Mouse (Mus musculus): ENCODE results near the gene Tm4sf1. TPM values are rescaled to one million over a fixed set of nuclear protein-coding genes. Genes with fewer than 3 reads are reported as not detected.

Tm4sf1 gene
- polyA plus RNA-seq, 1 experiment from 2014 or later: 115 TPM

GRCm38 (mm10) chr3:57305564-57305963, 3.8 kb upstream of the Tm4sf1 start:
- no peaks in the 10 kb centered on the region for H3K9me3 ChIP-seq (replicated peaks; ENCODE audit: control insufficient read depth, low read length)
- H3K4me3 ChIP-seq (ENCODE audit: low read depth, low read length): no peak overlapping the region
- ATAC-seq (replicated peaks; ENCODE audit: insufficient number of reproducible peaks, low FRiP score, low TSS enrichment): no peak
- no peaks in the 10 kb centered on the region for H3K36me3 ChIP-seq (ENCODE audit: control insufficient read depth, insufficient read depth, low read length)
- WGBS (ENCODE audit: insufficient replicate concordance): 72% methylated on average over 4 of the region's 4 CpGs
- H3K27me3 ChIP-seq (ENCODE audit: control insufficient read depth, insufficient read depth, low read length): no peaks in the 10 kb centered on the region
- no peak overlapping the region for H3K27ac ChIP-seq (ENCODE audit: low read depth, low read length)
- no peak overlapping the region for H3K9ac ChIP-seq (ENCODE audit: low read depth, low read length)
- no peaks in the 10 kb centered on the region for H3K4me1 ChIP-seq (ENCODE audit: control insufficient read depth, insufficient read depth, low read length)
- H3K4me2 ChIP-seq: no peak overlapping the region

GRCm38 (mm10) chr3:57304484-57304883, 2.7 kb upstream of the Tm4sf1 start:
- H3K4me2 ChIP-seq: no peak overlapping the region
- no peak overlapping the region for H3K9ac ChIP-seq (ENCODE audit: low read depth, low read length)
- no peak for ATAC-seq (replicated peaks; ENCODE audit: insufficient number of reproducible peaks, low FRiP score, low TSS enrichment)
- WGBS (ENCODE audit: insufficient replicate concordance): 62% methylated on average over 5 of the region's 5 CpGs
- H3K27me3 ChIP-seq (ENCODE audit: control insufficient read depth, insufficient read depth, low read length): no peaks in the 10 kb centered on the region
- no peaks in the 10 kb centered on the region for H3K9me3 ChIP-seq (replicated peaks; ENCODE audit: control insufficient read depth, low read length)
- no peak overlapping the region for H3K27ac ChIP-seq (ENCODE audit: low read depth, low read length)
- no peaks in the 10 kb centered on the region for H3K4me1 ChIP-seq (ENCODE audit: control insufficient read depth, insufficient read depth, low read length)
- no peak overlapping the region for H3K4me3 ChIP-seq (ENCODE audit: low read depth, low read length)
- H3K36me3 ChIP-seq (ENCODE audit: control insufficient read depth, insufficient read depth, low read length): no peaks in the 10 kb centered on the region

GRCm38 (mm10) chr3:57304050-57304449, 2.3 kb upstream of the Tm4sf1 start:
- H3K36me3 ChIP-seq (ENCODE audit: control insufficient read depth, insufficient read depth, low read length): no peaks in the 10 kb centered on the region
- H3K4me3 ChIP-seq (ENCODE audit: low read depth, low read length): no peak overlapping the region
- no peak overlapping the region for H3K4me2 ChIP-seq
- WGBS (ENCODE audit: insufficient replicate concordance): 64% methylated on average over 4 of the region's 4 CpGs
- no peak for ATAC-seq (replicated peaks; ENCODE audit: insufficient number of reproducible peaks, low FRiP score, low TSS enrichment)
- H3K27me3 ChIP-seq (ENCODE audit: control insufficient read depth, insufficient read depth, low read length): no peaks in the 10 kb centered on the region
- no peak overlapping the region for H3K27ac ChIP-seq (ENCODE audit: low read depth, low read length)
- H3K9me3 ChIP-seq (replicated peaks; ENCODE audit: control insufficient read depth, low read length): no peaks in the 10 kb centered on the region
- no peaks in the 10 kb centered on the region for H3K4me1 ChIP-seq (ENCODE audit: control insufficient read depth, insufficient read depth, low read length)
- no peak overlapping the region for H3K9ac ChIP-seq (ENCODE audit: low read depth, low read length)

GRCm38 (mm10) chr3:57303486-57303885, 1.7 kb upstream of the Tm4sf1 start:
- Histone ChIP-seq H3K27me3 (ENCODE audit: control insufficient read depth, insufficient read depth, low read length) (no peaks in the 10 kb centered on the region), H3K36me3 (ENCODE audit: control insufficient read depth, insufficient read depth, low read length) (no peaks in the 10 kb centered on the region), H3K9me3 (replicated peaks; ENCODE audit: control insufficient read depth, low read length) (no peaks in the 10 kb centered on the region), H3K9ac (ENCODE audit: low read depth, low read length) (no peak overlapping the region), H3K4me3 (ENCODE audit: low read depth, low read length) (no peak overlapping the region), H3K4me1 (ENCODE audit: control insufficient read depth, insufficient read depth, low read length) (no peaks in the 10 kb centered on the region), H3K4me2 (no peak overlapping the region), H3K27ac (ENCODE audit: low read depth, low read length) (no peak overlapping the region)
- ATAC-seq (replicated peaks; ENCODE audit: insufficient number of reproducible peaks, low FRiP score, low TSS enrichment): no peak
- WGBS (ENCODE audit: insufficient replicate concordance): 69% methylated on average over 3 of the region's 3 CpGs

GRCm38 (mm10) chr3:57302886-57303285, 1.1 kb upstream of the Tm4sf1 start:
- Histone ChIP-seq H3K9ac (ENCODE audit: low read depth, low read length) (no peak overlapping the region), H3K27ac (ENCODE audit: low read depth, low read length) (no peak overlapping the region), H3K4me1 (ENCODE audit: control insufficient read depth, insufficient read depth, low read length) (no peaks in the 10 kb centered on the region), H3K9me3 (replicated peaks; ENCODE audit: control insufficient read depth, low read length) (no peaks in the 10 kb centered on the region), H3K4me3 (ENCODE audit: low read depth, low read length) (no peak overlapping the region), H3K36me3 (ENCODE audit: control insufficient read depth, insufficient read depth, low read length) (no peaks in the 10 kb centered on the region), H3K4me2 (no peak overlapping the region), H3K27me3 (ENCODE audit: control insufficient read depth, insufficient read depth, low read length) (no peaks in the 10 kb centered on the region)
- WGBS (ENCODE audit: insufficient replicate concordance): 61% methylated on average over 2 of the region's 2 CpGs
- no peak for ATAC-seq (replicated peaks; ENCODE audit: insufficient number of reproducible peaks, low FRiP score, low TSS enrichment)

- Histone ChIP-seq H3K4me1 (ENCODE audit: control insufficient read depth, insufficient read depth, low read length) (no peaks in the 10 kb centered on the region), H3K4me3 (ENCODE audit: low read depth, low read length) (no peak overlapping the region), H3K27me3 (ENCODE audit: control insufficient read depth, insufficient read depth, low read length) (no peaks in the 10 kb centered on the region), H3K4me2 (no peak overlapping the region), H3K27ac (ENCODE audit: low read depth, low read length) (no peak overlapping the region), H3K9me3 (replicated peaks; ENCODE audit: control insufficient read depth, low read length) (no peaks in the 10 kb centered on the region), H3K36me3 (ENCODE audit: control insufficient read depth, insufficient read depth, low read length) (no peaks in the 10 kb centered on the region), H3K9ac (ENCODE audit: low read depth, low read length) (no peak overlapping the region)
- 72% methylated on average over 4 of the region's 4 CpGs for WGBS (ENCODE audit: insufficient replicate concordance)
- no peak for ATAC-seq (replicated peaks; ENCODE audit: insufficient number of reproducible peaks, low FRiP score, low TSS enrichment)
These were observed 422 bp downstream of the Tm4sf1 start for GRCm38 (mm10) chr3:57301366-57301765.

- H3K9me3 ChIP-seq (replicated peaks; ENCODE audit: control insufficient read depth, low read length): no peaks in the 10 kb centered on the region
- H3K9ac ChIP-seq (ENCODE audit: low read depth, low read length): no peak overlapping the region
- H3K27me3 ChIP-seq (ENCODE audit: control insufficient read depth, insufficient read depth, low read length): no peaks in the 10 kb centered on the region
- H3K4me3 ChIP-seq (ENCODE audit: low read depth, low read length): no peak overlapping the region
- no peak overlapping the region for H3K4me2 ChIP-seq
- no peaks in the 10 kb centered on the region for H3K36me3 ChIP-seq (ENCODE audit: control insufficient read depth, insufficient read depth, low read length)
- H3K4me1 ChIP-seq (ENCODE audit: control insufficient read depth, insufficient read depth, low read length): peaks cover 4% of the 10 kb centered on the region; the same call in 1 of the 2 replicates
- H3K27ac ChIP-seq (ENCODE audit: low read depth, low read length): no peak overlapping the region
- no peak for ATAC-seq (replicated peaks; ENCODE audit: insufficient number of reproducible peaks, low FRiP score, low TSS enrichment)
- WGBS (ENCODE audit: insufficient replicate concordance): 77% methylated on average over 2 of the region's 2 CpGs
These were observed 3.8 kb downstream of the Tm4sf1 start for GRCm38 (mm10) chr3:57297991-57298390.

GRCm38 (mm10) chr3:57296574-57296973, 5.2 kb downstream of the Tm4sf1 start:
- Histone ChIP-seq H3K9me3 (replicated peaks; ENCODE audit: control insufficient read depth, low read length) (no peaks in the 10 kb centered on the region), H3K4me3 (ENCODE audit: low read depth, low read length) (no peak overlapping the region), H3K27ac (ENCODE audit: low read depth, low read length) (no peak overlapping the region), H3K4me2 (no peak overlapping the region), H3K27me3 (ENCODE audit: control insufficient read depth, insufficient read depth, low read length) (no peaks in the 10 kb centered on the region), H3K9ac (ENCODE audit: low read depth, low read length) (no peak overlapping the region), H3K36me3 (ENCODE audit: control insufficient read depth, insufficient read depth, low read length) (no peaks in the 10 kb centered on the region), H3K4me1 (ENCODE audit: control insufficient read depth, insufficient read depth, low read length) (peaks cover 4% of the 10 kb centered on the region; the same call in 1 of the 2 replicates)
- no peak for ATAC-seq (replicated peaks; ENCODE audit: insufficient number of reproducible peaks, low FRiP score, low TSS enrichment)

GRCm38 (mm10) chr3:57295631-57296030, 6.2 kb downstream of the Tm4sf1 start:
- no peak for ATAC-seq (replicated peaks; ENCODE audit: insufficient number of reproducible peaks, low FRiP score, low TSS enrichment)
- no peaks in the 10 kb centered on the region for H3K36me3 ChIP-seq (ENCODE audit: control insufficient read depth, insufficient read depth, low read length)
- no peaks in the 10 kb centered on the region for H3K27me3 ChIP-seq (ENCODE audit: control insufficient read depth, insufficient read depth, low read length)
- peak overlapping the region; percentile 55; the same call in 1 of the 2 replicates for H3K27ac ChIP-seq (ENCODE audit: low read depth, low read length)
- H3K4me1 ChIP-seq (ENCODE audit: control insufficient read depth, insufficient read depth, low read length): peaks cover 4% of the 10 kb centered on the region; the same call in 1 of the 2 replicates
- no peaks in the 10 kb centered on the region for H3K9me3 ChIP-seq (replicated peaks; ENCODE audit: control insufficient read depth, low read length)
- H3K4me2 ChIP-seq: no peak overlapping the region
- H3K4me3 ChIP-seq (ENCODE audit: low read depth, low read length): no peak overlapping the region
- H3K9ac ChIP-seq (ENCODE audit: low read depth, low read length): no peak overlapping the region
- WGBS (ENCODE audit: insufficient replicate concordance): 68% methylated on average over 4 of the region's 4 CpGs
